Mouse (Mus musculus) spleen, adult 2 months (tissue): ENCODE measurements at regions not wholly inside any gene's neighbourhood (a gene's known extent, or its start where the extent isn't known, plus 50 kb on each side); places are given as distances from the start of the nearest gene placed in this dataset.

ENCODE experiments used
- CTCF ChIP-seq: fragments of 200-500 bp; IDR thresholded peaks from 2 replicates; pipeline ENCODE4 v1.5.1; 2011; ENCODE audit warnings: mild to moderate bottlenecking, inconsistent platforms; ENCODE audit not compliant: insufficient read depth, insufficient read length, insufficient replicate concordance; ENCODE audit errors: extremely low read depth
- POLR2A ChIP-seq: fragments of 200-500 bp; IDR thresholded peaks from 2 replicates; pipeline ENCODE4 v1.6.1; 2011; ENCODE audit warnings: low read depth, low read length, inconsistent platforms

DNA sequence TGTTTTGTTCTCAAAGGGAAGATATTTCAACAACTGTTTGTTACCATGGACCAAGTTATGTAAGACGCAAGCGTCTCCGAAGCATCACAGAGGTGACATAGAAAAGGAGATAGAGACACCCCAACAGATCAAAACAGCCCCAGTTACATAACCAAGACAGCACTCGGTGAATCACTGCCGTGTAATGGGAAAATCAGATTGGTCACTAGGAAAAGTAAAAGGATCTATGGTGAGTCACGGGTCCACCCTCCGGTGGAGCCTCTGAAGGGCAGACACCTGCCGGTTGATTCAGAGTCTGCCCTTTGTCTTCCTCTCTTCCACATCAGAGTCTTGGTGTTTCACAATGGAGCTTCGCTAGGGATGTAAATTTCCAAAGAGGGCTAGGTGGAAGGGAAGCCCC, 62.9 kb upstream of the Odc1 start:
- TF ChIP-seq CTCF (no peak), POLR2A (no peak)
